Mouse (Mus musculus): ENCODE measurements around the gene Mpp2. TPM values are rescaled to one million over a fixed set of nuclear protein-coding genes. Genes with fewer than 3 reads are reported as not detected.

The Mpp2 gene
- 100 to 1,000 TPM; 147 to 149 TPM for total RNA-seq (2021)
- long read RNA-seq, experiment 1, full-length matches to known transcripts, result 20 of 46 reads
- long read RNA-seq, experiment 1, partial matches to known transcripts, result 7 of 46 reads
- long read RNA-seq, experiment 1, other reads (novel, unspliced or antisense), result 19 of 46 reads
- long read RNA-seq, experiment 2, full-length matches to known transcripts, result 40 of 89 reads
- long read RNA-seq, experiment 2, partial matches to known transcripts, result 12 of 89 reads
- long read RNA-seq, experiment 2, other reads (novel, unspliced or antisense), result 37 of 89 reads

DNA sequence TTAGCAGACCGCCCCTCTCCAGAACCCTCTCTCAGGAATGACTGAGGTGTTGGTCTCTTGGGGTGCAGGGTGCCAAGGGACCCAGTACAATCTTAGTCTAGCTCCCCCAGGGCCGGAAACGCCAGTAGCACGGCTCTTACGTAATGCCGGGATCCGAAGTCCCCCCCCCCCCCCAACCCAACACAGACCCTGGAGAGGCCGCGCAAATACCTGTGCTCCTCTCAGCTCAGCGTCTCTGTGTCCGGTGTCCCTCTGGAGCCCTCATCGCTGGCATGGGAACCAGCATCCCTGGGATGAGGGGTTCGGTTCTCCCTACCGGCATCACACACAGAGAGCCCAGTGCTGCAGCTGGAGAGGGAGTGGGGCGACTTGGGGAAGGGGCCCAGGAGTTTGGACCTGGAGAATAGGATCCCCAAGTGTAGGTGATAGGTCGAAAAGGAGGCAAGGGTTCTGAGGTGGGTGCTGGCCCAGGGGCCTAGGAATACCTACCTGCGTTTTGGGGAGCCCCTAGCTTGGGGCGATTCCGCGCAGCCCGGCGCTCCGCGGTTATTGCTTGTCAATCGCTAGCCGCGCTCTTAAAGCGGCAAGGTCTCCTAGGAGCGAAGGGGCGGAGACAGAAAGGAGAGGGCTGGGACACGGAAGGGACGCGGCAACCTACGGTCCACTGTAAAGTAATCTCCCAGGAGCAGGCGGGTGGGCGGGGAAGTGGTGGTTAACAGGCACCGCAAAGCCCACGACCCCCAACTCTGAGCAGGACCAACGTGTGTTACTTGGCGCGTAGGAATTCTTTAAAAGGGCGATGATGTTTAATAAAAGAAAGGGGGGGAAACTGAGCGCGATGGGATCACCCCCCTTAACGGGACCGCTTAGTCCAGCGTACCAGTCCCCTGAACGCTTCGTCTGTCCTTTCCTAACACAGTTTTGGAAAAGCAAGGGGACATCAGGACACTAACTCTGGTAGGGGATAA, at the start of gene Mpp2:
Mpp2 (minus strand) TSS at position 585 of the 968 bp plus-strand sequence.
- peak; percentile 75 to 79 for DNase-seq (ENCODE audit: low spot score in 2 of 2)
- peak within 1 kb of the TSS; percentile 99 for H3K27ac ChIP-seq
- no peak for TF ChIP-seq CTCF (conservative IDR thresholded peaks at IDR 0.05)

DNA sequence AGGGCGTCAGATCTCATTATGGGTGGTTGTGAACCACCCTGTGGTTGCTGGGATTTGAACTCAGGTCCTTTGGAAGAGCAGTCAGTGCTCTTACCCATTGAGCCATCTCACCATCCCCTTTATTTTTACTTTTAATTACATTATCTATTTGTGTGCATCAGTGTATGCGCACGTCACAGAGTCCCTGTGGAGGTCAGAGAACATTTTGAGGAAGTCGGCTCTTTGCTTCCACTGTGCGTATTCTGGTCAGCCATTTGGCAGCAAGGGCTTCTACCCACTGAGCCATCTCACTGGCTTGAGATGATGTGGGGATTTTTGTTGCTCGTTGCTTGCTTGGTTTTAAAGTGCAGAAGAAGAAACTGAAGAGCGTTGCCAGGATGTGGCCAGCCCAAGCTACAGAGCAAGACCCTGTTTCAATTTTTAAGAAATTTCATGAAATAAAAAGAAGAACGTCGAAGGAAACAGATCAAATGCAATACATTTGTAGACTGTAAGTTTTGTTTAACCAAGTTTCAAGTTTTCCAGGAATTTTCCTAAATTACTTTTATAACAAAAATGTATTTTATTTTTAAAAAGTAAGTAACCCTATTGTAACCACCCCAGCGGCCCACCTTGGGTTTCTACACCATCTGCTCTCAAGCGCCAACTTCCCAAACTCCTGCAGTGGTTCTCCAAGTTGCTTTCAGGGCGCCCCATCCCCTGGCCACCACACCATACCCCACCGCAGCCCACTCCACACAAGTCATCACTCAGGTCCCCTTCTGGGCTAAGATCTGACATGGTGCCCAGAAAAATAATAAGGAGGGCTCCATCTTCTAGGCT, 49.5 kb upstream of the Mpp2 start:
- Histone ChIP-seq H3K27ac (no peak overlapping the region), H3K4me3 (no peak overlapping the region; the same call in 1 of the 2 replicates)
- no peak for DNase-seq (ENCODE audit: low spot score in 2 of 2)
- no peak for TF ChIP-seq CTCF (conservative IDR thresholded peaks at IDR 0.05)

More for the DNA sequence above, at the start of gene Mpp2:
- peak within 1 kb of the TSS; percentile 94 for H3K4me3 ChIP-seq

DNA sequence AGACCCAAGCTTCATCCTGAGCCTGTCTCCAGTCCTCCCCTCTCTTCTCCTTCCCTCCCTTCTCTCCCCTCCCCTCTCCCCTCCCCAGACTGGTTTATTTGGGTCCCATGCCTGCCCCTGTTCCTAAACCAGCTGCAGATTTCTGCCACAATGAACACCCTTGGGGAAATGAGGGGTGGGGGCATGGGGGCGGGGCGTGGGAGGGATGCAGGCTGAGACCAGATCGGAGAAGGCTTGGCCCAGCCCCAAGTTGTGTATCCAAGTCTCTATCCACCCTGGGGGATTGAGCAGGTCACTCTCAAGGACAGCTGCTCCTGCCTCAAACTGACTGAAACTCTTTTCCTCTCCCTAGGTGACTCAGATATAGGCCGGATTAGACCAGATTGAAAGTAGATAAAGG, 46.2 kb upstream of the Mpp2 start:
- no peak overlapping the region for H3K27ac ChIP-seq
- TF ChIP-seq CTCF (conservative IDR thresholded peaks at IDR 0.05), result no peak
- DNase-seq (ENCODE audit: low spot score in 2 of 2), result no peak
- H3K4me3 ChIP-seq, result no peak overlapping the region

DNA sequence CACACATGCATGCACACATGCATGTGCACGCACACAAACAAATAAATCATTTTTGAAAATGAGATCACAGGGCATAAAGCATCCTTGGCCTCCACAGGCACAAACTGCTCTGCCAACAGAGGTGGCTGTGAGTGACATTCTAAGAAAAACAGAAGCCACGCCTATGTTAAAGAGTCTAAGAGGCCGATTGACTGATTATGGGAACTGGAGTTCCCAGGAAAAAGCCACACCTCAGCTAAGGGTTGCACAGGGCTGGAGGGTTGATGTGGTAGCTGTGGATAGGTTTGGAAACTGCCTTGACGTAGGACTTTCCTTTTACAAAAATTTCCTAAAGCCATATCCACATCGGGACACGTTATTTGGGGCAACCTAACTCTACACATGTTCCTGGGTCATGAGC, 29.1 kb upstream of the Mpp2 start:
- no peak for DNase-seq (ENCODE audit: low spot score in 2 of 2)
- Histone ChIP-seq H3K27ac (no peak overlapping the region), H3K4me3 (no peak overlapping the region)
- no peak for TF ChIP-seq CTCF (conservative IDR thresholded peaks at IDR 0.05)

DNA sequence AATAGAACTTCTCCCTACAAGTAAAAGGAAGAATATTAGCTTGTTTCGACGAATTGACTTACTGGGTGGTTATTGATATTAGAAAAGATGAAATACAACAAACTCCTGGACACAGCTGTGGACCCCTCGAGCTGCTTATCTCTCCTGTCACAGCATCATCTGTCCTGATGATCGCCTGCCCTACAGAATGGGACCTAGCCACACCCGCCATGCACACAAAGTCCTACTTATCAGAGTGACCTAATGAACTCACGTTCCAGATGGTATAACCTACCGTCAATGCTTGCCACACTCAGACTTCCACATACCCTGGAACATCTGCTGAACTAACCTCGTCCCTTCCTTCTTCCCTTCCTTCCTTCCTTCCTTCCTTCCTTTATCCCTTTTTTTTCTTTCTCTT, 27.9 kb upstream of the Mpp2 start:
- no peak for DNase-seq (ENCODE audit: low spot score in 2 of 2)
- Histone ChIP-seq H3K27ac (no peak overlapping the region), H3K4me3 (no peak overlapping the region)
- no peak for TF ChIP-seq CTCF (conservative IDR thresholded peaks at IDR 0.05)

DNA sequence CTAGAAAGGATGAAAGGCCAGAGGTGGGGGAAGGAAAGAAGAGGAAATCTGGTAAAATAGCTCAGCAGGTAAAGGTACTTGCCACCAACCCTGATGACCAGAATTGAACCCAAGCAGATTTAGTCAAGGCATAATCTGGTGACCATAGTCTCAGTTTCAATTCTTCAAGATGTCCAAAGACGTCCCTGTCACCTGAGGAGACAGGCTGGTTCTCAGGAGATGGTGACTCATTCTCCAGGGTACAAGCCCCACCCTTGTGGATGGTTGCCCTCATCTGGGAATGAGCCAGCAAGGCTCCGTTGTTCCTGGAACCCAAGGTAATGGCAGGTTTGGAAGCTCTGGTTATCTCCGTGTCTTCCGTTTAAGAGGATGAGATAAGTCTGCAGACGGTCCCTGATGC, 23.3 kb upstream of the Mpp2 start:
- no peak for TF ChIP-seq CTCF (conservative IDR thresholded peaks at IDR 0.05)

DNA sequence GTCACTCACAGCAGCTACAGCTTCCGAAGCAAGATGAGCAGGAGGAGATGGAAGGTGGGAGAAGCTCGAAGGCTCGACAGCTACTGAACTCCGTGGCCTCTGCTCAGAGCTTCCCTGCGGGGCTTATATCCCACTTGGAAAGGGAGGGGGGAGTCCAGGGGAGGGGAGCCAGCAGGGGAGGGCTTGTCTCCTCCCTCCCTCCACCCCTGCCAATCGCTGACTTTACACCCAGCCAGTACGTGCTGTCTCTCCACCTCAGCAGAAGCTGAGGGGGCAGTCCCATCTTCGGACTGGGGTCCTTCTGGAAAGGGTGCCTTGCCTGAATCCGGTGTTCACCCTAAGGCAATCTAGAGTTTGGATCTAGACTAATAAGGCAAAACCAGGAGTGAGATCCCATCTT, 19.4 kb upstream of the Mpp2 start, which contains the start of gene Pyy:
Pyy (minus strand) TSS at position 101 of the 400 bp plus-strand sequence.
- TF ChIP-seq CTCF (conservative IDR thresholded peaks at IDR 0.05), result no peak
- no peak for DNase-seq (ENCODE audit: low spot score in 2 of 2)
- Histone ChIP-seq H3K27ac (no peak within 1 kb of the TSS), H3K4me3 (no peak within 1 kb of the TSS)

More for the DNA sequence above, 23.3 kb upstream of the Mpp2 start:
- no peak overlapping the region for H3K4me3 ChIP-seq
- DNase-seq (ENCODE audit: low spot score in 2 of 2), result no peak
- H3K27ac ChIP-seq, result no peak overlapping the region

DNA sequence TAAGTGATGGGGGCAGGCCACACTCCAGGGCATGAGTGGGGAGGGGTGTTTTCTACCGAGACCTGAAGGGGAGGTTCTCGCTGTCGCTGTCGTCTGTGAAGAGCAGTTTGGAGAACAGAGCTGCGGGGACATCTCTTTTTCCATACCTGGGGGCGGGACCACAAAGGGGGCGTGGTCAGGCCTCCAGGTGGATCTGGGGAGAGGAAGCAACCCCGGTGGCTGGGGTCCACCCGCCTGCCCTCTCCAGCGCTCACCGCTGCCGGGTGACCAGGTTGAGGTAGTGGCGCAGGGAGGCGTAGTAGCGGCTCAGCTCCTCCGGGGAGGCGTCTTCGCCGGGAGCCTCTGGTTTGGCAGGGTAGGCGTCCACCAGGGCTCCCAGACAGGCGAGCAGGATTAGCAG, 18.6 kb upstream of the Mpp2 start:
- DNase-seq (ENCODE audit: low spot score in 2 of 2), result no peak
- Histone ChIP-seq H3K27ac (no peak overlapping the region), H3K4me3 (no peak overlapping the region)
- no peak for TF ChIP-seq CTCF (conservative IDR thresholded peaks at IDR 0.05)

DNA sequence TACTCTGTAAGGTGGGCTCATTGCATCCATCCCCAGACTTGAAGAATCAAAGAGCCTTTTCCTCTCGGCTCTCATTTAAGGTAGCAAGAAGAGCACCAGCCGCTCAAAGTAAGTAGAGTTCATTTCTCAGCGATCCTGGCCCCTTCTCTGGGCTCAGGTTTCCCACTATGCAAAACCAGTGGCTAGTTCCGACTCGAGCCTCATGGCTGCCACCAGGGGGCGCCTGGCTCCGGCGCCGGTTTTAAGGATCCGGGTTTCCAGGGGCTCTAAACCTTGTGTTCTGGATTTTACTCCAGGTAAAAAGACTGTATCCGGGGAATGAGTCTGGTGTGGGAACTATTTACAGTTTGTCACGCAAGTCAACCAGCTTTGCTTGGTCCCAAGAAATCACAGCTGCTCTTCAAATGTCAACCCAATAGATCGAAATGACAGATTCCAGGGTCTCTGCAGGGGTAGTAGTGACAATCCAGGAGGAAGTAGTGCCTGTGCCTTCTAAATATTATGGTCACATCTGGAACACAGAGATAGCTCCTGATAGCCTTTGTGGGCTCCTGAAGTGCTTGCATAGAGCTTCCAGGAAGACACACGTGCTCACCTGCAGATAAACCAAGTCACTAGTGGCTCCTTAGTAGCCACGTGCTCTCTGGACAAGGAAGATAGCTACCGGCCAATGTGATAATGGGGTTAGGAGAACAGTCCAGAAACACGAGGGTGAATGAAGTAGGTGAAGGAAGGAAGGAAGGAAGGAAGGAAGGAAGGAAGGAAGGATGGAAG, 14.4 kb upstream of the Mpp2 start:
- TF ChIP-seq CTCF (conservative IDR thresholded peaks at IDR 0.05), result peak; percentile 98
- DNase-seq (ENCODE audit: low spot score in 2 of 2), result peak in 1 of 2 experiments; percentile 75
- Histone ChIP-seq H3K27ac (no peak overlapping the region), H3K4me3 (no peak overlapping the region)

DNA sequence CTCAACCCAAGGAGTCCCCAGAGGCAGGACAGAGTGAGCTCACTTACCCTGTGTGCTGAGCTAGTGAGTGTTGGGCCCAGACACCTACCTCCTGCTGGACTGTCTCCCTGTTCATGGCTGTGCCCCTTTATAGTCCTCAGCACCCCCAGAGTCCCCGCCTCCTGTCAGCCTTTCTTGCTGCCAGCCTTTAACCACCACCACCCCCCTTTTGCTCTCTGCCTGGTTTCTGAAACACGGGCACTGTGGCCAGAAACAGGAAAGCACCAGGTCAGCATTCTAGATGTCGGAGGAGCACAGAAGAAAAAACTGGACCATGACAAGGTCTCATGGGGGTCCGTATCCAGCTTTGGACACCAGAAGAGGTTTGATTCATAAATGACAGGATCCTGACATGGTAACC, 12.9 kb upstream of the Mpp2 start, which contains the start of gene Ppy:
Ppy (minus strand) TSS at position 101 of the 400 bp plus-strand sequence.
- no peak for DNase-seq (ENCODE audit: low spot score in 2 of 2)
- no peak within 1 kb of the TSS for H3K4me3 ChIP-seq
- no peak for TF ChIP-seq CTCF (conservative IDR thresholded peaks at IDR 0.05)

DNA sequence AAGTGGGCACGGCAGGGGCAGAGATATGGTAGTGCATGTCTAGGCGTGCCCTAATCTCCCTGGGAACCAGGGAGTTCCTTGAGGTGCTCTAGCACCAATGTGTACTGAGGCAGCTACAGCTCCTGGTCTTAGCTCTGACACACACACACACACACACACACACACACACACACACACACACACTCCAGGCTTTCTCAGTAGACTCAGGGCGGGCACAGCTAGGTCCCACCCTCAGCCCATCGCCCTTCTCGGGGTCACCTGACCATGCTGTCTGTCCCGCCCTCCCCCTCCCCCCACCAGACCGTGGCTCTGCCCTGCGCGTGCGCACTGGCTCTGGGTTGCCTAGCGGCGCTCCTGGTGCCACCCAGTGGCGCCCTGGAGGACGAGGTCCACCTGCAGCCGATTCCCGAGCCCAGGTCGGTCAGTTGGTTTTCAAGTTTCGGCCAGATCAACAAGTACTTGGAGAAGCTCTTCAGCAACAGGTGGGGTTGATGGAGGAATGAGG, 8.6 kb upstream of the Mpp2 start:
- Histone ChIP-seq H3K4me3 (peak overlapping the region; percentile 56), H3K27ac (peak overlapping the region; percentile 63; the same call in 1 of the 2 replicates)
- TF ChIP-seq CTCF (conservative IDR thresholded peaks at IDR 0.05), result peak; percentile 69
- DNase-seq (ENCODE audit: low spot score in 2 of 2), result peak; percentile 55 to 83

More for the DNA sequence above, 12.9 kb upstream of the Mpp2 start, which contains the start of gene Ppy:
- H3K27ac ChIP-seq, result no peak within 1 kb of the TSS
